Mouse (Mus musculus): Measurements from ENCODE around the gene Bdkrb2. TPM values are rescaled to one million over a fixed set of nuclear protein-coding genes. Genes with fewer than 3 reads are reported as not detected.

Bdkrb2 gene
- total RNA-seq, 2 experiments from 2014 or later = 0.42 to 0.58 TPM

GRCm38 (mm10) chr12:105583484-105583883, 20.5 kb downstream of the Bdkrb2 start:
- no peak for DNase-seq
- intact Hi-C loops (cut with DNase I) = no loop called here

GRCm38 (mm10) chr12:105584851-105585250, 21.8 kb downstream of the Bdkrb2 start:
- intact Hi-C loops (cut with DNase I) = no loop called here
- DNase-seq = peak; percentile 84

GRCm38 (mm10) chr12:105587526-105587925, 24.5 kb downstream of the Bdkrb2 start:
- intact Hi-C loops (cut with DNase I) = no loop called here
- DNase-seq = no peak

- intact Hi-C loops (cut with DNase I) = loop anchor here (5.0 kb wide), 1 partner anchor 88 kb away; no protein-coding TSS in a partner anchor
- DNase-seq = no peak
These were observed 27.8 kb downstream of the Bdkrb2 start for GRCm38 (mm10) chr12:105590786-105591185.

- intact Hi-C loops (cut with DNase I) = loop anchor here (5.0 kb wide), 1 partner anchor 90 kb away; no protein-coding TSS in a partner anchor
- no peak for DNase-seq
These were observed 29.3 kb downstream of the Bdkrb2 start for GRCm38 (mm10) chr12:105592361-105592761.

GRCm38 (mm10) chr12:105593471-105593870, 30.4 kb downstream of the Bdkrb2 start:
- intact Hi-C loops (cut with DNase I) = loop anchor here (5.0 kb wide), 1 partner anchor 91 kb away; no protein-coding TSS in a partner anchor
- DNase-seq = no peak

- intact Hi-C loops (cut with DNase I) = no loop called here
- DNase-seq = no peak
These were observed 34.1 kb downstream of the Bdkrb2 start for GRCm38 (mm10) chr12:105597135-105597534.

GRCm38 (mm10) chr12:105598503-105598902, 35.5 kb downstream of the Bdkrb2 start:
- intact Hi-C loops (cut with DNase I) = no loop called here
- DNase-seq = no peak

GRCm38 (mm10) chr12:105599098-105599497, 36.1 kb downstream of the Bdkrb2 start:
- no peak for DNase-seq
- intact Hi-C loops (cut with DNase I) = no loop called here

GRCm38 (mm10) chr12:105601586-105601985, 38.6 kb downstream of the Bdkrb2 start:
- peak; percentile 73 for DNase-seq

GRCm38 (mm10) chr12:105602581-105603210, 39.7 kb downstream of the Bdkrb2 start, which contains the start of gene Bdkrb1:
Bdkrb1 (plus strand) TSS chr12:105603085.
- DNase-seq = no peak
- intact Hi-C loops (cut with DNase I) = loop anchor here (10.0 kb wide), 1 partner anchor 168 kb away; no protein-coding TSS in a partner anchor

More at GRCm38 (mm10) chr12:105601586-105601985, 38.6 kb downstream of the Bdkrb2 start:
- intact Hi-C loops (cut with DNase I) = loop anchor here (10.0 kb wide), 1 partner anchor 167 kb away; no protein-coding TSS in a partner anchor

GRCm38 (mm10) chr12:105603904-105604303, 40.9 kb downstream of the Bdkrb2 start:
- intact Hi-C loops (cut with DNase I) = loop anchor here (10.0 kb wide), 1 partner anchor 169 kb away; no protein-coding TSS in a partner anchor
- DNase-seq = no peak

GRCm38 (mm10) chr12:105605212-105605611, 42.2 kb downstream of the Bdkrb2 start:
- intact Hi-C loops (cut with DNase I) = loop anchor here (10.0 kb wide), 1 partner anchor 170 kb away; no protein-coding TSS in a partner anchor
- DNase-seq = no peak

- no peak for DNase-seq
- intact Hi-C loops (cut with DNase I) = loop anchor here (10.0 kb wide), 1 partner anchor 172 kb away; no protein-coding TSS in a partner anchor
These were observed 43.9 kb downstream of the Bdkrb2 start for GRCm38 (mm10) chr12:105606881-105607280.

- intact Hi-C loops (cut with DNase I) = loop anchor here (5.0 kb wide), 1 partner anchor 114 kb away; no protein-coding TSS in a partner anchor
These were observed 48.0 kb downstream of the Bdkrb2 start for GRCm38 (mm10) chr12:105611045-105611444.

GRCm38 (mm10) chr12:105611748-105612147, 48.7 kb downstream of the Bdkrb2 start:
- intact Hi-C loops (cut with DNase I) = loop anchor here (5.0 kb wide), 1 partner anchor 114 kb away; no protein-coding TSS in a partner anchor
- peak; percentile 80 for DNase-seq

More at GRCm38 (mm10) chr12:105611045-105611444, 48.0 kb downstream of the Bdkrb2 start:
- no peak for DNase-seq

- no peak for DNase-seq
- intact Hi-C loops (cut with DNase I) = loop anchor here (5.0 kb wide), 1 partner anchor 116 kb away; no protein-coding TSS in a partner anchor
These were observed 50.5 kb downstream of the Bdkrb2 start for GRCm38 (mm10) chr12:105613559-105613958.

GRCm38 (mm10) chr12:105622048-105622447, 59.0 kb downstream of the Bdkrb2 start:
- intact Hi-C loops (cut with DNase I) = loop anchor here (10.0 kb wide), 1 partner anchor 103 kb away; no protein-coding TSS in a partner anchor
- no peak for DNase-seq

GRCm38 (mm10) chr12:105622981-105623539, 60.0 kb downstream of the Bdkrb2 start:
- no peak for DNase-seq
- intact Hi-C loops (cut with DNase I) = loop anchor here (10.0 kb wide), 1 partner anchor 102 kb away; no protein-coding TSS in a partner anchor

- intact Hi-C loops (cut with DNase I) = loop anchor here (10.0 kb wide), 1 partner anchor 99 kb away; no protein-coding TSS in a partner anchor
- no peak for DNase-seq
These were observed 62.8 kb downstream of the Bdkrb2 start for GRCm38 (mm10) chr12:105625798-105626197.

- intact Hi-C loops (cut with DNase I) = no loop called here
- DNase-seq = no peak
These were observed 71.5 kb downstream of the Bdkrb2 start for GRCm38 (mm10) chr12:105634374-105635067.
